Mouse (Mus musculus) CH12.LX (cell line): ENCODE data around the gene Oip5.

Source experiments
- CTCF ChIP-seq, 2 experiments: IDR thresholded peaks in 1 of 2; conservative IDR thresholded peaks in 1 of 2; 2 replicates each; pipeline ENCODE4 v1.5.1; 2011 to 2012; ENCODE audit warnings: low read depth in 2 of 2, low read length in 2 of 2, improper control_type of control experiment in 1 of 2, inconsistent platforms in 1 of 2, mild to moderate bottlenecking in 1 of 2, moderate library complexity in 1 of 2
- MAX ChIP-seq: IDR thresholded peaks from 2 replicates; pipeline ENCODE4 v1.6.1; 2011; ENCODE audit warnings: low read length, improper control_type of control experiment
- MXI1 ChIP-seq: IDR thresholded peaks from 2 replicates; pipeline ENCODE4 v1.6.1; 2011; ENCODE audit warnings: mild to moderate bottlenecking, low read depth, low read length, improper control_type of control experiment
- ZC3H11A ChIP-seq: IDR thresholded peaks from 2 replicates; pipeline ENCODE4 v1.6.1; 2012; ENCODE audit warnings: low read depth, mild to moderate bottlenecking, inconsistent platforms, low read length, improper control_type of control experiment

- no peak for TF ChIP-seq MAX
- TF ChIP-seq MXI1, result no peak
- no peak for TF ChIP-seq CTCF (conservative IDR thresholded peaks at IDR 0.05 in 1 of 2, IDR thresholded peaks at IDR 0.05 in 1 of 2; ENCODE audit: low read depth in 2 of 2, low read length in 2 of 2)
- TF ChIP-seq ZC3H11A, result no peak
These were observed 36.7 kb downstream of the Oip5 start for GRCm38 (mm10) chr2:119581571-119581970.
